Mouse (Mus musculus) lung, embryonic 16.5 days (tissue): ENCODE measurements at regions not wholly inside any gene's neighbourhood (a gene's known extent, or its start where the extent isn't known, plus 50 kb on each side); places are given as distances from the start of the nearest gene placed in this dataset.

Experiments
- ATAC-seq: fragments of 200-750 bp; cut with Nextera tagmentation; 2 replicates; pipeline ENCODE4 v1.8.0; 2017; ENCODE audit warnings: low read depth, mild to moderate bottlenecking, moderate library complexity
- H3K27ac ChIP-seq: fragments of 300-500 bp; sonication (generic); 2 replicates; pipeline ENCODE4 v1.5.1; 2014; ENCODE audit warnings: mild to moderate bottlenecking, control low read depth, low read length
- H3K27me3 ChIP-seq: fragments of 300-500 bp; sonication (generic); 2 replicates; pipeline ENCODE4 v1.6.1; 2014; ENCODE audit warnings: low read depth, low read length, mixed read lengths; ENCODE audit not compliant: control insufficient read depth, insufficient read depth
- H3K36me3 ChIP-seq: fragments of 300-500 bp; sonication (generic); 2 replicates; pipeline ENCODE4 v1.6.1; 2014; ENCODE audit warnings: low read length; ENCODE audit not compliant: control insufficient read depth, insufficient read depth
- H3K4me1 ChIP-seq: fragments of 300-500 bp; sonication (generic); replicated peaks from 2 replicates; pipeline ENCODE4 v1.6.1; 2014; ENCODE audit warnings: low read length, mixed read lengths; ENCODE audit not compliant: control insufficient read depth, insufficient read depth
- H3K4me2 ChIP-seq: fragments of 300-500 bp; sonication (generic); 2 replicates; pipeline ENCODE4 v1.6.1; 2014; ENCODE audit warnings: low read depth, low read length, control low read depth
- H3K4me3 ChIP-seq: fragments of 300-500 bp; sonication (generic); 2 replicates; pipeline ENCODE4 v1.5.1; 2014; ENCODE audit warnings: mild to moderate bottlenecking, low read length, control low read depth
- H3K9ac ChIP-seq: fragments of 300-500 bp; sonication (generic); 2 replicates; pipeline ENCODE4 v1.6.1; 2014; ENCODE audit warnings: low read length, control low read depth
- H3K9me3 ChIP-seq: fragments of 300-500 bp; sonication (generic); 2 replicates; pipeline ENCODE4 v1.6.1; 2016; ENCODE audit warnings: low read length; ENCODE audit not compliant: control insufficient read depth
- WGBS: fragments of 180-500 bp; shearing (Covaris S2); extraction: QIAGEN DNeasy Blood & Tissue Kit; methylation state at CpG from one replicate; pipeline ENCODE4 v1.1.7; 2014; 5-methylcytosine and 5-hydroxymethylcytosine counted together

DNA sequence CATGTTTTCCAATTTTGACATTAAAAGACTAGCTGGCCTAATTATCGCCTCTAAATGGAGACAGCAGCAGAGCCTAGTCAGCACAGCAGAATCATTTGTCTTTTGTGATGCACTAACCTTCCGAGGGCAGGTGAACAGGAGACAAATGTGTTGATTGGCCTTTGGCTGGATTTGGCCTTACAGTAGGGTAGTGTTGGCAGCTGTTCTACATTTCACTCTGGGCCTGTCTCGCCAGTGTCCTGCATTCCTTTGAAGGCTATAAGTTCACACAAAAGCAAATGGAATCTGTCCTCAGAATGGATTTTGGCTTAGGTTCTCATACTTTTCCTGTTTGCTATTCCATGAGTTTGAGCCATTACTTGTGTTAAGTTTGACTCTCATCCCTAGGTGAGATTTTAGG lies 297.9 kb downstream of the C1d start:
- no peaks in the 10 kb centered on the region for H3K9me3 ChIP-seq
- no peak for ATAC-seq
- no peak overlapping the region for H3K4me2 ChIP-seq
- H3K4me1 ChIP-seq = no peaks in the 10 kb centered on the region
- H3K27me3 ChIP-seq = no peaks in the 10 kb centered on the region
- no peaks in the 10 kb centered on the region for H3K36me3 ChIP-seq
- H3K4me3 ChIP-seq = no peak overlapping the region
- H3K27ac ChIP-seq = no peak overlapping the region
- no peak overlapping the region for H3K9ac ChIP-seq
- 50% methylated on average over 3 of the region's 3 CpGs for WGBS

DNA sequence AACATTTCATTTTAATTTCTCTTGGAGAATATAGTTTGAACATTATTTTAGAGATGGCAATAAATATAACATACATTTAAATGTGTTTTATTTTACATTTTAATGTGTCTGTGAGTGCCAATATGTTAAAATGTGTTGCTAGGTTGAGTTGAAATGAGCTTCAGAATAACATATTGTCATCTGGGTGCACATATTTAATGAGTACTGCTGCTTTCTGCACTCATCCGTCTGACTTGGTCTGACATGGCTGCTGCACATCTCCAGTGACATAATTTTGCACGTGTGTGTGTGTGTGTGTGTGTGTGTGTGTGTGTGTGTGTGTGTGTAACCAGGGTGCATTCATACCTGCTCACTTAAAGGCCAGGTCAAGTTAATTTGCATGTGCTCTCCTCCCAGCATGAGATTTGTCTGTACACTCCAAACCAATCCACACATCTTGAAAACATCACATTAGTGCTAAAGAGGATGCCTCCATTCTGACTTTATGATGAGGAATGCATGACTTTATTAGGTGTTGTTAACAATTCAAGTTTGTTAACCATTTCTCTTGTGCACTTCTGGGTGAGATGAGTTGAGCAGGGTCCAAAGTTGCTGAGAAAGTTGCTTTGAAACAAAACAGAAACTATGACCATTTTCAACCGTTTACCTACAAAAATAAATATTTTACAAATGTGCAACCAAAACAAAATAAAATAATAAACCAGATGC lies 334.6 kb downstream of the C1d start:
- H3K27ac ChIP-seq = no peak overlapping the region
- no peaks in the 10 kb centered on the region for H3K27me3 ChIP-seq
- WGBS = 40% methylated on average over 3 of the region's 3 CpGs
- H3K36me3 ChIP-seq = no peaks in the 10 kb centered on the region
- no peak overlapping the region for H3K9ac ChIP-seq
- H3K9me3 ChIP-seq = no peaks in the 10 kb centered on the region
- H3K4me3 ChIP-seq = no peak overlapping the region
- ATAC-seq = peak; percentile 47; the same call in 1 of the 2 replicates
- H3K4me2 ChIP-seq = no peak overlapping the region
- H3K4me1 ChIP-seq = no peaks in the 10 kb centered on the region

DNA sequence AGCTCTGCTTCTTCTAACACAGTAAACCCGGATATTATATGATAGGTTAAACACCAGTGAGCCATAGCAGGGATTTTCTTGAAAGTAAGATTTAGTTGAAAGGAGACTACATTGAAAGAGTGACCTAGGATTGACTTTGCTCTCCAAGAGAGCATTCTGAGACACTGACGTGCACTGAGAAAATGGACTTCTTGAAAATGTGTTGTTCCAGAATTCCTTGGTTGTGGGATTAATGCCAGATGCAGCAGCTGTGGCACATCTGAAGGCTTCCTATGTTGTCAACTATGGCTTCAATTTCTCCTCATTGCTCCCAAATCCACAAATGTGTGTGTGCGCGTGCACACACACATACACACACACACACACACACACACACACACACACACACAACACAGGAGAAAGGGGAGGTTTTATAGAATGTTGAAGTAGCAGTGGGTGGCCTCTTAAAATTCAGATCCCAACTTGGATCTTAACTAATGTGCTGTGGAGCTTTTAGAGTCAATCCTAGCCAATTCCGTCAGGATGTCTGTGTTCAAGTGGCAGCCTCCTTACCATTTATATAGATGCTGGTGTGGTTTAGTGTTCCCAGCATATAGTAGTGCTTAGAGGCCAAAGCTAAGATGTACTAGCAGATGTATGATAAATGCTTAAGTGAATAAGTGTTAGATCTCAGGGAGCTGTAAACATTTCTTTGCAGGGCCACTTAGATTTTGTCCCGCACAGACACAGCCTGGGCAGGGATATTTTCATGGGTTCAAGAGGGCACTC lies 346.5 kb downstream of the C1d start:
- H3K9me3 ChIP-seq = no peaks in the 10 kb centered on the region
- no peak overlapping the region for H3K9ac ChIP-seq
- H3K27me3 ChIP-seq = no peaks in the 10 kb centered on the region
- H3K27ac ChIP-seq = peak overlapping the region; percentile 55
- H3K4me2 ChIP-seq = no peak overlapping the region
- no peak overlapping the region for H3K4me3 ChIP-seq
- no peaks in the 10 kb centered on the region for H3K4me1 ChIP-seq
- H3K36me3 ChIP-seq = no peaks in the 10 kb centered on the region
- WGBS = 46% methylated on average over 6 of the region's 6 CpGs
- peak; percentile 95 for ATAC-seq

DNA sequence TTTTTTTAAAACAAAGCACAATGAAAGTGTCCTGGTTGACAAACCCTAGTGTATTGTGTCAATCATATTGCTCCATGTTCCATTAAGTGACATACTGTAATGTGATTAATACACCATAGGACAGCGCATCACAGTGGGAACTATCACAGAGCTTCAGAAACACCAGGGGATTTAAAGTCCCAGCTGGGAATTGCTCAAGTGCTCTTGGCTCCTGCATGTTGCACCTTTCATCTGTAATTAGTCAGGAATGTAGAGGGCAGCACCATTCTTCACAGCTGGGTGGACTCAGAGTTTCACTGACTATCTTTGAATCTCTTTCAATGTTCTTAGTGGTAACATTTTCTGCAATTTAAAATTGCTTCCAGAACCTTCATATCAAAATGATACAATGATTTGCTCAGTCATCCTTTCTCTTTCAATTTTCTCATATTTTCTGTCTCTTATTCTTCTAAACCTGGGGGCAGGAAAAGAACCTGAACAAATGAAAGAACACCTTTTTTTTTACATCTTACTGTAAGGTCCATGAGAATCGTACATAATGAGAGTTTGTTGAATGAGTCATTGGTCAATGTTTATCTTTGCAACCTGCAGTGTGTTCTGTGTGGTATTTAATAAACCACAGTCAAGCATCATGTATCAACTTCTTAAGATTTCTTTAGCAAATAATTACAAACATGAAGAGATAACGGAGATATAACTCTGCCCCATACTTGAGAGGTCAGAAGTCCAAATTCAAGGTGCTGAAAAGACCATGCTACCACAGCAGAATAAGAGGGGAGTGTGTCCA lies 333.0 kb downstream of the Etaa1 start:
- Histone ChIP-seq H3K9ac (no peak overlapping the region), H3K4me3 (no peak overlapping the region), H3K4me2 (no peak overlapping the region), H3K36me3 (no peaks in the 10 kb centered on the region), H3K27me3 (no peaks in the 10 kb centered on the region), H3K9me3 (no peaks in the 10 kb centered on the region), H3K4me1 (no peaks in the 10 kb centered on the region), H3K27ac (no peak overlapping the region)
- no peak for ATAC-seq
- 42% methylated on average over 3 of the region's 3 CpGs for WGBS

DNA sequence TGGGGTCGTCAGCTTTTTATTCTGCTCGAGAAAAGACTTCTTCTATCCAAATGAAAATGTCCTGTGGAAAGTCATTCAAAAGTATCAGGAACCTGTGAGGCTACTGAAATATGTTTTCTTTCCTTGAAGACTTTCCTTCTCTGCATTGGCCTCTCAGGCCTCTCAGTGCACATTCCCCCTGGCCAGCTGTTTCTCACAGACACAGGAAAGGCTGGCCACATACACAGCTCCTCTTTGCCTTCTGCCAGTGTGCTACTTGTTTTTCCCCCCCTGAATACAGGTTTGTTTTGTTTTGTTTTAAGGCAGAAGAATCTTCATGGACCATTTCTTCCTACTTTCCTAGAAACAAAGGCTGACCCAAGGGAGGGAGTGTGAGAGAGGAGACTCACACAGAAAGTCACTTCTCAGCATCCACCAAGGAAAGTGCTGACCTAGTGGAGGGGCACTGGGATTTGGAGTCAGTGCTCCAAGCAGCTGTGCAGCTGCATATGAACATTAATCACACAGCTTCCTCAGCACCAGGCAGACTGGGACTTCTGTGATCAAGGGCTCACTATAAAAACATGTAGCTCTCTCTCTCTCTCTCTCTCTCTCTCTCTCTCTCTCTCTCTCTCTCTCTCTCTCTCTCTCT lies 324.0 kb downstream of the Etaa1 start:
- peaks cover 2% of the 10 kb centered on the region; the same call in 1 of the 2 replicates for H3K4me1 ChIP-seq
- no peak overlapping the region for H3K27ac ChIP-seq
- H3K9ac ChIP-seq = no peak overlapping the region
- ATAC-seq = no peak
- 68% methylated on average over 2 of the region's 2 CpGs for WGBS
- no peak overlapping the region for H3K4me3 ChIP-seq
- H3K4me2 ChIP-seq = no peak overlapping the region
- no peaks in the 10 kb centered on the region for H3K36me3 ChIP-seq
- H3K9me3 ChIP-seq = no peaks in the 10 kb centered on the region
- no peaks in the 10 kb centered on the region for H3K27me3 ChIP-seq

DNA sequence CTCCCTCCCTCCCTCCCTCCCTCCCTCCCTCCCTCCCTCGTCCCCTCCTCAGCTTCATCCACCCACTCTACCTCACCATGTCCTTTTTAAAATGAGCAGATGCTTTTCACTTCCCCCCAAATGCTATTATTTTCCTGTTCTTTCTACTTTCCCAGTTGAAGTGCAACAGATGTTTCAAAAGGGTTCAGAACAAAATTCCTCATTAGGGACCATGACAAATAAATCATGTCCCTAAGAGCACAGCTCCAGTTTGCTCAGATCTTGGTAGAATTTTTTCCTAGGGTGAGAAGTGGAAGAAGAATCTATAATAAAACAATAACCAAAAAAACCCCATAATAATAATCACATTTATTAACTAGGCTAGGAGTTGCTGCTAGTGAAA lies 323.5 kb downstream of the Etaa1 start:
- H3K9me3 ChIP-seq = no peaks in the 10 kb centered on the region
- 20% methylated on average over 1 of the region's 1 CpGs for WGBS
- H3K9ac ChIP-seq = no peak overlapping the region
- no peaks in the 10 kb centered on the region for H3K36me3 ChIP-seq
- no peak overlapping the region for H3K4me3 ChIP-seq
- no peak overlapping the region for H3K27ac ChIP-seq
- peaks cover 2% of the 10 kb centered on the region; the same call in 1 of the 2 replicates for H3K4me1 ChIP-seq
- H3K27me3 ChIP-seq = no peaks in the 10 kb centered on the region
- ATAC-seq = no peak
- H3K4me2 ChIP-seq = no peak overlapping the region

DNA sequence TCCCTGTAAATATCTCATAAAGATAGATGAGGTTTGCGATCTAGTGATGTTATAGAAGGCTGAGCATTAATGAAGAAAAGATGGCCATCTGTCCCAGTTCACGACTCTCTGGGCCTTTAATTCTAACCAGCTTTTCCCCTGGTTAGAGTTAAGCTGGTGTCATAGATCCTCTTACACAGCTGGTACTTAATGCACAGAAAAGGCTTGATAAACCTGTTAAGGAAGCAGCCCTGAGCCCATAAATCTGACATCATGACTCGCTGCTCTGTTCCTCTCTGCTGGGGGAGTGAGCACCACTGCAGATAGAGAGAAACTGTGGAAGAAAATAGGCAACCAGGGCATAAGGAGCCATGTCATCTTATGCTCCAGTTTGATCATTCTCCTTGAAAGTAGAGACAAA lies 316.5 kb downstream of the Etaa1 start:
- Histone ChIP-seq H3K4me3 (no peak overlapping the region), H3K27me3 (no peaks in the 10 kb centered on the region), H3K27ac (no peak overlapping the region), H3K4me2 (no peak overlapping the region), H3K4me1 (no peaks in the 10 kb centered on the region), H3K9me3 (no peaks in the 10 kb centered on the region), H3K9ac (no peak overlapping the region), H3K36me3 (no peaks in the 10 kb centered on the region)
- no peak for ATAC-seq
- 57% methylated on average over 3 of the region's 3 CpGs for WGBS

DNA sequence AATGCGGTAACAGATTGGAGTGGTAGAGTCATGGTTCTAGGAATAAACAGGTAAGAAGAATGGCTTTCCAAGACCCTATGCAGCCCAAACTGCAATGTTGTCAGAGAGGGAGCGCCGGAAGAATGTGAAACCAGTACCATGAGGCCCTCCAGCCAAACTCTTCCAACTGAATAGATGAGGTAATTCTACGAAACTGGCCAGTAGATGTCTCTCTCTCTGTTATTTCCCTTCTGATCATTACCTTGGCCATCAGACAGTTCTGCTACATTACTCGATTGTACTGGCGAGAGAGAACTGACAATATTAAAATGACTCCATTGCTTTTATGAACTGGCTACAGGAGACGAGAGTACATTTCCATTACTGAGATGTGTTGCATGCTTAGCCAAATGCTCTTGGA lies 313.8 kb downstream of the Etaa1 start:
- ATAC-seq = no peak
- H3K4me1 ChIP-seq = no peaks in the 10 kb centered on the region
- no peak overlapping the region for H3K27ac ChIP-seq
- no peaks in the 10 kb centered on the region for H3K27me3 ChIP-seq
- H3K9me3 ChIP-seq = no peaks in the 10 kb centered on the region
- H3K9ac ChIP-seq = no peak overlapping the region
- no peaks in the 10 kb centered on the region for H3K36me3 ChIP-seq
- no peak overlapping the region for H3K4me2 ChIP-seq
- 57% methylated on average over 7 of the region's 7 CpGs for WGBS
- no peak overlapping the region for H3K4me3 ChIP-seq

DNA sequence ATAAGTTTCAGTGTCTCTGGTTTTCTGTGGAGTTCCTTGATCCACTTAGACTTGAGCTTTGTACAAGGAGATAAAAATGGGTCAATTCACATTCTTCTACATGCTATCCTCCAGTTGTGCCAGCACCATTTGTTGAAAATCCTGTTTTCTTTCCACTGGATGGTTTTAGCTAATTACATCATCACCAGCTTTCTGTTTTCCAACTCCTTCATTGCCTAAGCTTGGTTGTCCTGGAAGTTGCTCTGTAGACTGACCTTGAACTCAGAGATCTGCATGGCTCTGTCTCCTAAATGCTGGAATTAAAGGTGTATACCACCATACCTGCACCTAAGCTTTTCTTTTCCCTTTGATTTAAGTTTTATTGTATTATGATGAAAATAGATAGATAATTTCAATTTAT lies 306.2 kb downstream of the Etaa1 start:
- ATAC-seq = no peak
- Histone ChIP-seq H3K9me3 (no peaks in the 10 kb centered on the region), H3K27me3 (no peaks in the 10 kb centered on the region), H3K9ac (no peak overlapping the region), H3K4me3 (no peak overlapping the region), H3K4me2 (no peak overlapping the region), H3K27ac (no peak overlapping the region), H3K36me3 (no peaks in the 10 kb centered on the region), H3K4me1 (no peaks in the 10 kb centered on the region)
